Mouse (Mus musculus) A20 (cell line): ENCODE measurements around the gene Cfap126.
"Not testable (repeated sequence)": the region's sequence is repeated elsewhere in the genome, so short reads cannot be mapped to it uniquely, and the experiment has no call there.

ENCODE experiments used
- DNase-seq: peaks from one replicate; pipeline ENCODE4 v3.0.0-alpha.2; 2011; ENCODE audit warnings: low read depth, low spot score

Cfap126 gene

DNA sequence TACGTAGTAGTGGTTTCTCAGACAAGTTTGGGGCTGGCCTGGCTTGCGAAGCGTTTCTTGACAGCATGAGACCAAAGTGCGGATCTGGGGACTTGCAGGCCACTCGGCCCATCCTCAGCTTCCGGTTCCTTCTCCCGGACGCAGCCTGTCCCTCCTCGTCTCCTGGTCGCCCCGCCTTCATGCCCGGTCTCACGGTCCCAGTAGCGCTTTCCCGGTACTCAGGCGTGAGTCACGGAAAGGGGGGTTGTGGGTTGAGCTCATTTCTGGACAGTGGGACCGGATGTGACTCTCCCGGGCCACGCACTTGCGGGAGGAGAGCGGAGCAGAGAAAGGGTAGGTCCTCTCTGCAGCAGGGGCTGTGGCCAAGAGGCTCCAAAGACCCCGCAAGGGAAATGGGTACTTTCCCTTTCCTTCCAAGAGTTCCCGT, at the start of gene Cfap126:
TSS of gene Cfap126 (plus strand) at position 46 of the 427 bp plus-strand sequence.
- DNase-seq, result peak; percentile 68

DNA sequence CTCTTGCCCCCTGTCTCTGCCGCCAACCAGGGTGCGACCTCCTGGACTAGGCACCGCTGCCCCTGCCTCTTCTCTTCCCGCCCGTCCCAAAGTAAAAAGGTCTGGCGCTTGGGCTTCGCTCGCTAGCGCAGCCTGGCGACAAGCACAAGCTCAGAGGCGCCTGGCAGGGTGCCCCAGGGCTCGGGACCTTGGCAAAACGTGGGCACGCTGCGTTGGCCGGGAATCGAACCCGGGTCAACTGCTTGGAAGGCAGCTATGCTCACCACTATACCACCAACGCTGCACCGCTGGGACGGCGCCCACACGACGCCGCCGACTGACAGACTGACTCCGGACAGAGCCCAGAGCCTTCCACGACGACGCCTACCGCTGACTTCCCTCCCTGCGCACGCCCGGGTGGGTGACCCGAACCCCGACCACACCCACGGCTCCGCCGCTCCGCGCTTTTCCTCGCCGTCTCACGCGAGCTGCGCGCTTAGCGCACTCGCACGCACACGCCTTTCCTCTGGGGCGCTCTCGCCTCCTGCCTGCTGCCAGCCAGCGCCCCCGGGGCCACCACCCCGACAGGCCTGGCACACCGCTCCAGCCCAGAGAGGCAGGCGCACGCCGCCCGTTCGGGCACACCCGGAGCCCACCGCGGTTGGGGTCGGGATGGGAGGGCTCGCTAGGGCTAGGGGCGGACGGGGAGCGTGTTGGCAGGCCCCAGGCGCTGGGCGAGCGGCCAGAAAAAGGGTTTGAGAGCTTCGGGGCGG, 49.1 kb upstream of the Cfap126 start, which contains the start of gene Fcgr3:
TSS of gene Fcgr3 (minus strand) at position 445 of the 752 bp plus-strand sequence.
- peak; percentile 90 for DNase-seq

DNA sequence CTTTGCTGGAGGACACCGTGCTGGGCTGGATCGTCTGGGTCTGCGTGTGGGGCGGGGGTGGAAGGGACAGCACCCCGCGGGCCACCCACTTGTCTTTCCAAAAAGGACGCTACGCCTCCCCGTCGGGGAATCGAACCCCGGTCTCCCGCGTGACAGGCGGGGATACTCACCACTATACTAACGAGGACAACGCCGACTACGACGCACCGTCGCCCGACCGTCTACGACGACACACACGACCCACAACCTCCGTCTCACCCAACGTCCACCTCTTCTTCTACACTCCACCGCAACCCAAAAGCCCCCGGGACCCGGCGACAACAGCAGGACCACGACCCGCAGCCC, 48.5 kb upstream of the Cfap126 start:
- not testable (repeated sequence) for DNase-seq

DNA sequence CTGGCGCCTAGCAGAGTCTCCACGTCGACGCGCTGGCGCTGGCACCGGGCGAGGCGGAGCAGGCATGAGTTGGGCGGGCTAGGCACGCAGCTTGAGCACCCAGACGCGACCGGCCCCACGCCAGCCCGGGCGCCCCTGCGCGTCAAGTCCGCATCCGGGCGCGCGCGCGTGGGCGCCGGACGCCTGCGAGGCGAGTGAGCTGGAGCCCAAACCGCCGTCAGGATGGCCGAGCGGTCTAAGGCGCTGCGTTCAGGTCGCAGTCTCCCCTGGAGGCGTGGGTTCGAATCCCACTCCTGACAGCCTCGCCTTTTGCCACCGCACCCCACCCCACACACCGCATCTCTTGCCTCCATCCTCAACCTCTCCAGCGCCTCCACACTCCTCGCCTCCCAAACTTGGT, 48.0 kb upstream of the Cfap126 start:
- DNase-seq, result not testable (repeated sequence)

DNA sequence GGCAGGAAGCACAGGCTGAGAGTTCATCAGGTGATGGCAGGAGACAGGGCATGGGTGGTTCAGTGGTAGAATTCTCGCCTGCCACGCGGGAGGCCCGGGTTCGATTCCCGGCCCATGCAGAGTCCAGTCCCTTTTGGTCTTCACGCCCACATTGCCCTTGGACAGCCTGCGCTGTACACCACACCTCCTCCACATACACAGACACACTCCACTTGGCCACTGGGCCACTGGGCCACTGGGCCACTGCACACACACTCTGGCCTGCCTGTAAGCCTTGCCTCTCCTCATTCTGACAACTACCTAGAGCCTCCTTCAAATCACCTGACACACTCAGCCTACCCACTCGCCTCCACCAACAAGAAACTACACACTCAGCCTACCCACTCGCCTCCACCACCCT, 47.1 kb upstream of the Cfap126 start:
- DNase-seq, result not testable (repeated sequence)

DNA sequence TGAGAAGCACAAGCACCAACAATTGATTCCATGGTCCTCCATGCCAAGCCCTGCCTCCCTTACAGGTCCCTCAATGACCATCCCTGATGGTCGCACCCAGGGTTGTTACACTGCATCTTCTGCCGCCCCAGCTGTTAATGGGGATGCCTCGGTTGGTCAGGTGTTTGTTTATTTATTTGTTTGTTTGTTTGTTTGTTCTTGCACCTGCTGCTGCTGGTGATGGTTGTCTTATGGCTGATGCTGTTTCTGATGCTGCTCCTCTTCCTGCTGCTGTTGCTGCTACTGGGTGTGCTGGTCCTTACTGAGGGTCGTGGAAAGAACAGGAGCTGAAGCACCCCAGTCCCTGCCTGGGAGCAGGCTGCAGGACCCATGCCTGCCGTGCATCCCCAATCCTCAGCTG, 45.8 kb upstream of the Cfap126 start:
- DNase-seq, result peak; percentile 24

DNA sequence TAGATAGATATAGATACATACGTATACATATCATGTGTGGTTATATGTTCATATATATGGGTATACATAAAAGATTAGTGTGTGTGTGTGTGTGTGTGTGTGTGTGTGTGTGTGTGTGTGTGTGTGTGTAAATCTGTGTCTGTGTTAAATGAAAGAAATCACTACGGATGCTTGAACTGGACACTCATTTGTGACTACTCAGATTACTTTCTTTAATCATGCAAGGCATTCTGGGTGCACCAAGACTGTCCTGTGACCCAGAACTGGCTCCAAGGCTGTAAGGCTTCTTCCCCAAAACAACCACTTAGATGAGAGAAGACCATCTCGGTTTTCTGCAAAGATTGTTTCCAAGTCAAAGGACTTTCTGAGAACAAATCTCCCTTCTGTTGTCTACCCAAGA, 44.2 kb upstream of the Cfap126 start:
- peak; percentile 37 for DNase-seq

DNA sequence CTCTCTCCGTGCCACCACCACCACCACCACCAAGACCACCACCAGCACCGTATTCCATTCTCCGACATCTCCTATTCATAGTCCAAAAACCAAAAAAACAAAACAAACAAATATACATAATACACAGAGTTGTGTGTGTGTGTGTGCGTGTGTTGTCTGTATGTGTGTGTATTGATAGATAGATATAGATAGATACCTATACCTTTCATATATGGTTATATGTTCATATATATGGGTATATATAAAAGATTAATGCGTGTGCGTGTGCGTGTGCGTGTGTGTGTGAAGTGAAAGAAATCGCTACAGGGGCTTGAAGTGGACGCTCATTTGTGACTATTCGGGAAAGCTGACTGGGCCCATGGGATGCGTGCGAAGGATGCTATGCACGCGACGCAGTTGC, 42.8 kb upstream of the Cfap126 start:
- DNase-seq, result peak; percentile 18

DNA sequence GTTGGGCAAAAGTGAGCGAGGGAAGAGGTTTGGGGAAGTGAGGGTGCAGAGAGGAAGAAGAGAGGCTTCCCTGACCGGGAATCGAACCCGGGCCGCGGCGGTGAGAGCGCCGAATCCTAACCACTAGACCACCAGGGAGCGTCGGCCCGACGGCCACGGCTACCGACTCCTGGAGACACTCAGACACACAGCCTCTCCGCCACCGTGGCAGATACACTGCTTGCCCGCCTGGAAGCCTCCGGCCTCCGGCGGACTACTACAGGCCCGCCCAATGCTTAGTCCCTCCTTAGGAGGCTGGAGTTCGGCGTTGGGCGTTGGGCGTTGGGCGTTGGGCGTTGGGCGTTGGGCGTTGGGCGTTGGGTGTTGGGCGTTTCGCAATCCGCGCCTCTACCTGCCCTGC, 42.0 kb upstream of the Cfap126 start:
- not testable (repeated sequence) for DNase-seq

DNA sequence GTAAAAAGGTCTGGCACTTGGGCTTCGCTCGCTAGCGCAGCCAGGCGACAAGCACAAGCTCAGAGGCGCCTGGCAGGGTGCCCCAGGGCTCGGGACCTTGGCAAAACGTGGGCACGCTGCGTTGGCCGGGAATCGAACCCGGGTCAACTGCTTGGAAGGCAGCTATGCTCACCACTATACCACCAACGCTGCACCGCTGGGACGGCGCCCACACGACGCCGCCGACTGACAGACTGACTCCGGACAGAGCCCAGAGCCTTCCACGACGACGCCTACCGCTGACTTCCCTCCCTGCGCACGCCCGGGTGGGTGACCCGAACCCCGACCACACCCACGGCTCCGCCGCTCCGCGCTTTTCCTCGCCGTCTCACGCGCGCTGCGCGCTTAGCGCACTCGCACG, 41.5 kb upstream of the Cfap126 start:
- DNase-seq, result not testable (repeated sequence)

DNA sequence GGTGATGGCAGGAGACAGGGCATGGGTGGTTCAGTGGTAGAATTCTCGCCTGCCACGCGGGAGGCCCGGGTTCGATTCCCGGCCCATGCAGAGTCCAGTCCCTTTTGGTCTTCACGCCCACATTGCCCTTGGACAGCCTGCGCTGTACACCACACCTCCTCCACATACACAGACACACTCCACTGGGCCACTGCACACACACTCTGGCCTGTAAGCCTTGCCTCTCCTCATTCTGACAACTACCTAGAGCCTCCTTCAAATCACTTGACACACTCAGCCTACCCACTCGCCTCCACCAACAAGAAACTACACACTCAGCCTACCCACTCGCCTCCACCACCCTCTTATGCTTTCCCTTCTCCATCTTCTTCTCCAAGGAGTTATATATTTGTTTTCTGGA, 39.4 kb upstream of the Cfap126 start:
- peak; percentile 80 for DNase-seq

DNA sequence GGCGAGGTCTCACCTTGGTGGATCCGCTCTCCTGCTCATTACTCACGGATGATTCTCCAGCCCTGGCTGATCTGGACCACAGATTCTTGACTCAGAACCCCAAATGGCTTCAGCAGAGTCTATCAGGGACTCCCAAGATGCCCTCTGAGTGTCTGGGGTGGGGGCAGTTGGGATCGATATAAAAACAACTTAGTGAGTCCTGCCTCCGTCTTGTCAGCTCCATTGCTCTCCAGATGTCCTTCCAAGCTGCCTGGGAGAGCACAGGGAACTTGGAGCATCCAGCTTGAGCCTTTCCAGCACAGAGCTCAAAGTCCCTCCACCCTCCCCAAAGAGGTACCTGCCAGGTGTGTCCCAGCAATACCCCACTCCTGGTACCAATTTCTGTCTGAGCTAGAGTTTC, 37.5 kb upstream of the Cfap126 start:
- DNase-seq, result not testable (repeated sequence)

DNA sequence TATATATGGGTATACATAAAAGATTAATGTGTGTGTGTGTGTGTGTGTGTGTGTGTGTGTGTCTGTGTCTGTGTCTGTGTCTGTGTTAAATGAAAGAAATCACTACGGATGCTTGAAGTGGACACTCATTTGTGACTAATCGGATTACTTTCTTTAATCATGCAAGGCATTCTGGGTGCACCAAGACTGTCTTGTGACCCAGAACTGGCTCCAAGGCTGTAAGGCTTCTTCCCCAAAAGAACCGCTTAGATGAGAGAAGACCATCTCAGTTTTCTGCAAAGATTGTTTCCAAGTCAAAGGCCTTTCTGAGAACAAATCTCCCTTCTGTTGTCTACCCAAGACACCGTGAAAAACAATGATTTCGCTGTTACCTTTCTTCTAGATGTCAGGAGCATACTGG, 36.5 kb upstream of the Cfap126 start:
- DNase-seq, result not testable (repeated sequence)

DNA sequence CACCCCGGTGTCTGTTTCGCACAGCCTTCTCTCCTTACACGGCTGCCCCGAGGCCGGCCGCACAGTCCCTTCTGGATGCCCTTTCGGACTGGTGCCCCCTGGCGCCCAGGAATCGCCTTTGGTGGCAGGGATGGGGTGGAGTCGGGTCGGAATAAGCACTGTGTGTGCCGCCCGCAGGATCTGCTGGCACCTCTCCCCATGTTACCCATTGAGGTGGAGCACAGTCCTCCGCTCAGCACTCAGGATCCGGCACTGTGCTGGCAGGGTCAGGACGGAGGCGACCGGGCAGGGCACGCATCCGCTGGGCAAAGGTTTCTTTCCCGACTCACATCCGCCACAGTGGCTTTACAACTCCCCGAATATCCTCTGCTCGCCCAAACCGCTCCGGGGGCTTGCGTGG, 35.8 kb upstream of the Cfap126 start:
- not testable (repeated sequence) for DNase-seq

DNA sequence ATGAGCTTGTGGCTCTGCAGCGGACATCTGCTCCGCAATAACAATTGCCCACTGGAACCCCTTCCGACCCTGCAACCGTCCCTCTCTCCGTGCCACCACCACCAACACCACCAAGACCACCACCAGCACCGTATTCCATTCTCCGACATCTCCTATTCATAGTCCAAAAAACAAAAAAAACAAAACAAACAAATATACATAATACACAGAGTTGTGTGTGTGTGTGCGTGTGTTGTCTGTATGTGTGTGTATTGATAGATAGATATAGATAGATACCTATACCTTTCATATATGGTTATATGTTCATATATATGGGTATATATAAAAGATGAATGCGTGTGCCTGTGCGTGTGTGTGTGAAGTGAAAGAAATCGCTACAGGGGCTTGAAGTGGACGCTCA, 35.3 kb upstream of the Cfap126 start:
- not testable (repeated sequence) for DNase-seq

DNA sequence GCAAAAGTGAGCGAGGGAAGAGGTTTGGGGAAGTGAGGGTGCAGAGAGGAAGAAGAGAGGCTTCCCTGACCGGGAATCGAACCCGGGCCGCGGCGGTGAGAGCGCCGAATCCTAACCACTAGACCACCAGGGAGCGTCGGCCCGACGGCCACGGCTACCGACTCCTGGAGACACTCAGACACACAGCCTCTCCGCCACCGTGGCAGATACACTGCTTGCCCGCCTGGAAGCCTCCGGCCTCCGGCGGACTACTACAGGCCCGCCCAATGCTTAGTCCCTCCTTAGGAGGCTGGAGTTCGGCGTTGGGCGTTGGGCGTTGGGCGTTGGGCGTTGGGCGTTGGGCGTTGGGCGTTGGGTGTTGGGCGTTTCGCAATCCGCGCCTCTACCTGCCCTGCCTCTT, 34.4 kb upstream of the Cfap126 start:
- DNase-seq, result not testable (repeated sequence)

DNA sequence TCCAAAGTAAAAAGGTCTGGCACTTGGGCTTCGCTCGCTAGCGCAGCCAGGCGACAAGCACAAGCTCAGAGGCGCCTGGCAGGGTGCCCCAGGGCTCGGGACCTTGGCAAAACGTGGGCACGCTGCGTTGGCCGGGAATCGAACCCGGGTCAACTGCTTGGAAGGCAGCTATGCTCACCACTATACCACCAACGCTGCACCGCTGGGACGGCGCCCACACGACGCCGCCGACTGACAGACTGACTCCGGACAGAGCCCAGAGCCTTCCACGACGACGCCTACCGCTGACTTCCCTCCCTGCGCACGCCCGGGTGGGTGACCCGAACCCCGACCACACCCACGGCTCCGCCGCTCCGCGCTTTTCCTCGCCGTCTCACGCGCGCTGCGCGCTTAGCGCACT, 33.9 kb upstream of the Cfap126 start:
- DNase-seq, result not testable (repeated sequence)

DNA sequence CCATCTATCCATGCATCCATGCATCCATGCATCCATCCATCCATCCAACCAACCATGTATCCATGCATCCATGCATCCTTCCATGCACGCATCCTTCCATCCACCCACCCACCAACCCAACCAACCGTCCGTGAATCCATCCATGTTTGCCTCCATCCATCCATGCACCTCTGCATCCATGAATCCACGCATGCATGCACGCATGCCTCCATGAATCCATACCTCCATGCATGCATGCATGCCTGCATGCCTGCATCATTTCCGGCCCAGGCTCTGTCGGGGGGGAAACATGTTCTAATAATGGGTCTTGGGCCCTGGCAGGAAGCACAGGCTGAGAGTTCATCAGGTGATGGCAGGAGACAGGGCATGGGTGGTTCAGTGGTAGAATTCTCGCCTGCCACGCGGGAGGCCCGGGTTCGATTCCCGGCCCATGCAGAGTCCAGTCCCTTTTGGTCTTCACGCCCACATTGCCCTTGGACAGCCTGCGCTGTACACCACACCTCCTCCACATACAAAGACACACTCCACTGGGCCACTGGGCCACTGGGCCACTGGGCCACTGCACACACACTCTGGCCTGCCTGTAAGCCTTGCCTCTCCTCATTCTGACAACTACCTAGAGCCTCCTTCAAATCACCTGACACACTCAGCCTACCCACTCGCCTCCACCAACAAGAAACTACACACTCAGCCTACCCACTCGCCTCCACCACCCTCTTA, 32.0 kb upstream of the Cfap126 start:
- DNase-seq, result not testable (repeated sequence)

DNA sequence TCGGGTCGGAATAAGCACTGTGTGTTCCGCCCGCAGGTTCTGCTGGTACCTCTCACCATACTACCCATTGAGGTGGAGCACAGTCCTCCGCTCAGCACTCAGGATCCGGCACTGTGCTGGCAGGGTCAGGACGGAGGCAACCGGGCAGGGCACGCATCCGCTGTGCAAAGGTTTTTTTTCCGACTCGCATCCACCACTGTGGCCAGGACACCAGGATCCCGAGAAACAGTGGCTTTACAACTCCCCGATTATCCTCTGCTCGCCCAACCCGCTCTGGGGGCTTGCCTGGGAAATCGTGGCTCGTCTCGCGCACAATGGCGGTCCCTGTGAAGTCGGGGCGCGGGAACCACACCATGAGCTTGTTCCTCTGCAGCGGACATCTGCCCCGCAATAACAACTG, 28.0 kb upstream of the Cfap126 start:
- DNase-seq, result no peak

DNA sequence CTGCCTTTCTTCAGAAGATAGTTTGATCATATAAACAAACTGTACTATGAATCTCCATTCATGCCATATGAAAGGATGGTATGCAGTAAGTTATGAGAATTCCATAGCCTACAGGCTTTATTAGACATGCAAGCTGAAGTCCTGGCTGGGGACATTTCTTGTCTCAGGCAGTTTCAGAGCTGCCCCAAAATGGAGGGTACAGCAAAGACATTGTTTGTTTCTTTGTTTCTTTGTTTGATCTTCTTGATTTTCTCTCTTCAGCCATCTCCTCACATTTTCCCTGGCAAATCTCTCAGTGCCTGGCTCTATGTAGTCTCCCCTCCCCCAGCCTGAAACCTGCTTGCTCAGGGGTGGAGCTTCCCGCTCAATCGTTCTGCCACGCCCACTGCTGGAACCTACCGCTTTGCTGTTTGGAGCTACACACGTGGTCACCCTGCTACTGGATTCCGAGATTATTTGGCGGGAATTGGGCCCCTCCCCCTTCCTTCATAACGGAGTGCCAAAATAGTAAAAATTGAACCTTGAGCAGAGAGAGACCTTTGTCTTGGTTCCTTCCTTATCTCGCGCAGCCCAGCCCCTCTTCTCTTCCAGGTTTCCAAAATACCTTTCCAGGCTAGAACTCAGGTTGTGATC, 25.4 kb upstream of the Cfap126 start:
- peak; percentile 44 for DNase-seq

DNA sequence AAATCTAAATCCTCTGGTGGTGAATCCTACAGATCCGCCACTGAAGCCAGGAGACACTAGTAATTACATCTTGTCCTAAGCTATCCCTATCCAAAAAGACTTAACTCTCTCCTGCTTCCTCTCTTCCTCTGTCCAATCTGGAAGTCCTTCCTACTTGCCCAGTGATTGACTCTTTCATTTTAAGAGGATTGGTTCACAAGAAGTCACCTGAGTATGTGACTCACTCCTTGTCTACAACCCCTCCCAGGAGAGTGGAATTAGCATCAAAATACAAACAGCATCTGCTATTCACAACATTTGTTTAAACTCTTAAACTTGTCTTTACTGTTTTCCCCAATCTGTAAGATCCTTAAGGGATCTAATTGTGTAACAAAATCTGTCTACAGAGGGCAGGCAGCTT, 23.8 kb upstream of the Cfap126 start:
- no peak for DNase-seq

DNA sequence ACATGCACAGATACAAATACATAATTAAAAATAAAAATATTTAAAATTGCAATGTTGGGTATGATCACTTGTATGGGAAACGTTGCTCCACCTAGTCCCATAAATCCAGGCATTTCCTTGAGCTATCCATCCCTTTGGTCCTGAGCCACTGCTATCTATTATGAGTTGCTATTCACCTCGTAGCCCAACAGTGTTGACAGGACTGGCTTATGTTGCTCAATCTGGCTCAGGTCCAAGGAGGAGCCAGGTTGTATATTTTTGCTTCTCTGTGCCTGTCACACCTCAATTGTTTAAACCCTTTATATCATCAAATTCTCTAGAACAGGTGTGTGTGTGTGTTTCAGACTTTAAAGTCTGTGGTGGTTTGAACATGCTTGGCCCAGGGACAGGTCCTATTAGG, 23.0 kb upstream of the Cfap126 start:
- no peak for DNase-seq

DNA sequence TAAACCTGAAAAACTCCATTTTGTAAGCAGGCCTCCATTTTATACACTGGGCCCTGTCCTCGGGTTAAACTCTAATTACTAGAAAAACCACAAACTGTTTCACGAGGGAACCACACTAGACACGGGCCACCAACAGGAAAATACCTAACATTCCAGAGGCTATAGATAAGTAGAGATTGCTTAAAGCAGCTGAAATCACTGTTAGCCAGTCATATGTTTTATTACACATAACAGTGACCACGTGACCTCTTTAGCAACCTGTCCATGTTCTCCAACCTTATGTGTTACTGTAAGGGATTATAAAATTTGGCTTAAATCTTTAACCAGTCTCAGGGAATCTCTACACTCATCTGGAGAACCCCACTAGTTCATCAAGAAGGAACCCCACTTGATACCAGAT, 19.3 kb upstream of the Cfap126 start:
- no peak for DNase-seq
